Mouse (Mus musculus): ENCODE data around the gene Fto. TPM values are rescaled to one million over a fixed set of nuclear protein-coding genes. Genes with fewer than 3 reads are reported as not detected.
A peak's percentile ranks its signal among the peaks of the same experiment; 100 is the strongest.

Gene Fto
- total RNA-seq, 1 experiment = 16.8 TPM

- Histone ChIP-seq H3K9ac (ENCODE audit: insufficient read depth, low read depth, low read length, poor library complexity, severe bottlenecking) (no peak overlapping the region), H3K4me1 (ENCODE audit: control insufficient read depth in 2 of 2, insufficient read depth in 2 of 2, low read length in 2 of 2, poor library complexity in 1 of 2) (0 out of 4 replicates have a peak, but pooled peaks cover 0 to 2% of the 10 kb centered on the region in 2 experiments), H3K36me3 (ENCODE audit: control insufficient read depth, insufficient read depth, low read length, poor library complexity, severe bottlenecking) (peaks cover 2% of the 10 kb centered on the region; the same call in 1 of the 2 replicates), H3K27ac (ENCODE audit: insufficient read depth, low read depth, low read length, poor library complexity, severe bottlenecking) (no peak overlapping the region), H3K4me3 (ENCODE audit: insufficient read depth in 1 of 2, low read depth in 1 of 2, low read length in 2 of 2, poor library complexity in 1 of 2, severe bottlenecking in 1 of 2) (no peak overlapping the region), H3K9me3 (ENCODE audit: control insufficient read depth, insufficient read depth, low read depth, low read length) (no peaks in the 10 kb centered on the region)
- TF ChIP-seq ZNF384 (IDR thresholded peaks at IDR 0.05; ENCODE audit: low read depth, low read length) = no peak
- no peak for TF ChIP-seq HCFC1 (IDR thresholded peaks at IDR 0.05; ENCODE audit: borderline replicate concordance, insufficient read depth, low read length)
- no peak for TF ChIP-seq MAFK (IDR thresholded peaks at IDR 0.05; ENCODE audit: insufficient read depth, low read depth, low read length)
- TF ChIP-seq ZC3H11A (IDR thresholded peaks at IDR 0.05; ENCODE audit: borderline replicate concordance, low read depth, low read length) = no peak
- no peak for TF ChIP-seq CHD2 (IDR thresholded peaks at IDR 0.05; ENCODE audit: low read depth, low read length)
- in situ Hi-C loops (cut with MboI; ENCODE audit: low sequenced_read_pairs in 2 of 2, unreplicated experiment in 2 of 2) = no loop called here
- no peak for DNase-seq (ENCODE audit: low read depth, low spot score)
Measured at GRCm38 (mm10) chr8:91364216-91364615, 50.9 kb downstream of the Fto start.

- no peak overlapping the region for H3K9ac ChIP-seq (ENCODE audit: insufficient read depth, low read depth, low read length, poor library complexity, severe bottlenecking)
- DNase-seq (ENCODE audit: low read depth, low spot score) = peak; percentile 49
- in situ Hi-C loops (cut with MboI; ENCODE audit: low sequenced_read_pairs in 2 of 2, unreplicated experiment in 2 of 2) = no loop called here
- H3K4me3 ChIP-seq (ENCODE audit: insufficient read depth in 1 of 2, low read depth in 1 of 2, low read length in 2 of 2, poor library complexity in 1 of 2, severe bottlenecking in 1 of 2) = no peak overlapping the region
- TF ChIP-seq ZNF384 (IDR thresholded peaks at IDR 0.05; ENCODE audit: low read depth, low read length) (no peak), CHD2 (IDR thresholded peaks at IDR 0.05; ENCODE audit: low read depth, low read length) (0 out of 2 replicates have a peak, but pooled peaks have one; percentile 13), HCFC1 (IDR thresholded peaks at IDR 0.05; ENCODE audit: borderline replicate concordance, insufficient read depth, low read length) (no peak), MAFK (IDR thresholded peaks at IDR 0.05; ENCODE audit: insufficient read depth, low read depth, low read length) (no peak), ZC3H11A (IDR thresholded peaks at IDR 0.05; ENCODE audit: borderline replicate concordance, low read depth, low read length) (no peak)
- H3K27ac ChIP-seq (ENCODE audit: insufficient read depth, low read depth, low read length, poor library complexity, severe bottlenecking) = no peak overlapping the region; the same call in 1 of the 2 replicates
- 0 out of 4 replicates have a peak, but pooled peaks cover 0 to 2% of the 10 kb centered on the region in 2 experiments for H3K4me1 ChIP-seq (ENCODE audit: control insufficient read depth in 2 of 2, insufficient read depth in 2 of 2, low read length in 2 of 2, poor library complexity in 1 of 2)
- no peaks in the 10 kb centered on the region for H3K9me3 ChIP-seq (ENCODE audit: control insufficient read depth, insufficient read depth, low read depth, low read length)
- H3K36me3 ChIP-seq (ENCODE audit: control insufficient read depth, insufficient read depth, low read length, poor library complexity, severe bottlenecking) = peaks cover 2% of the 10 kb centered on the region; the same call in 1 of the 2 replicates
Measured at GRCm38 (mm10) chr8:91365804-91366203, 52.5 kb downstream of the Fto start.

- TF ChIP-seq CHD2 (IDR thresholded peaks at IDR 0.05; ENCODE audit: low read depth, low read length) (no peak), ZNF384 (IDR thresholded peaks at IDR 0.05; ENCODE audit: low read depth, low read length) (no peak), MAFK (IDR thresholded peaks at IDR 0.05; ENCODE audit: insufficient read depth, low read depth, low read length) (no peak), HCFC1 (IDR thresholded peaks at IDR 0.05; ENCODE audit: borderline replicate concordance, insufficient read depth, low read length) (no peak), ZC3H11A (IDR thresholded peaks at IDR 0.05; ENCODE audit: borderline replicate concordance, low read depth, low read length) (no peak)
- no peak for DNase-seq (ENCODE audit: low read depth, low spot score)
- H3K9me3 ChIP-seq (ENCODE audit: control insufficient read depth, insufficient read depth, low read depth, low read length) = no peaks in the 10 kb centered on the region
- H3K4me3 ChIP-seq (ENCODE audit: insufficient read depth in 1 of 2, low read depth in 1 of 2, low read length in 2 of 2, poor library complexity in 1 of 2, severe bottlenecking in 1 of 2) = no peak overlapping the region
- in situ Hi-C loops (cut with MboI; ENCODE audit: low sequenced_read_pairs in 2 of 2, unreplicated experiment in 2 of 2) = no loop called here
- 0 out of 4 replicates have a peak, but pooled peaks cover 3% of the 10 kb centered on the region in 2 experiments for H3K4me1 ChIP-seq (ENCODE audit: control insufficient read depth in 2 of 2, insufficient read depth in 2 of 2, low read length in 2 of 2, poor library complexity in 1 of 2)
- H3K36me3 ChIP-seq (ENCODE audit: control insufficient read depth, insufficient read depth, low read length, poor library complexity, severe bottlenecking) = peaks cover 2% of the 10 kb centered on the region; the same call in 1 of the 2 replicates
- H3K9ac ChIP-seq (ENCODE audit: insufficient read depth, low read depth, low read length, poor library complexity, severe bottlenecking) = no peak overlapping the region
- no peak overlapping the region for H3K27ac ChIP-seq (ENCODE audit: insufficient read depth, low read depth, low read length, poor library complexity, severe bottlenecking)
Measured at GRCm38 (mm10) chr8:91370899-91371298, 57.6 kb downstream of the Fto start.

GRCm38 (mm10) chr8:91371995-91372394 is 58.7 kb downstream of the Fto start:
- no peak for TF ChIP-seq ZC3H11A (IDR thresholded peaks at IDR 0.05; ENCODE audit: borderline replicate concordance, low read depth, low read length)
- no peak for TF ChIP-seq ZNF384 (IDR thresholded peaks at IDR 0.05; ENCODE audit: low read depth, low read length)
- no peak for TF ChIP-seq MAFK (IDR thresholded peaks at IDR 0.05; ENCODE audit: insufficient read depth, low read depth, low read length)
- TF ChIP-seq HCFC1 (IDR thresholded peaks at IDR 0.05; ENCODE audit: borderline replicate concordance, insufficient read depth, low read length) = no peak
- TF ChIP-seq CHD2 (IDR thresholded peaks at IDR 0.05; ENCODE audit: low read depth, low read length) = no peak
- no peak overlapping the region for H3K4me3 ChIP-seq (ENCODE audit: insufficient read depth in 1 of 2, low read depth in 1 of 2, low read length in 2 of 2, poor library complexity in 1 of 2, severe bottlenecking in 1 of 2)
- no peak for DNase-seq (ENCODE audit: low read depth, low spot score)
- H3K4me1 ChIP-seq (ENCODE audit: control insufficient read depth in 2 of 2, insufficient read depth in 2 of 2, low read length in 2 of 2, poor library complexity in 1 of 2) = peaks cover 3 to 5% of the 10 kb centered on the region in 2 experiments; a peak in 1 of 4 replicates
- H3K9ac ChIP-seq (ENCODE audit: insufficient read depth, low read depth, low read length, poor library complexity, severe bottlenecking) = no peak overlapping the region
- in situ Hi-C loops (cut with MboI; ENCODE audit: low sequenced_read_pairs in 2 of 2, unreplicated experiment in 2 of 2) = no loop called here
- no peak overlapping the region for H3K27ac ChIP-seq (ENCODE audit: insufficient read depth, low read depth, low read length, poor library complexity, severe bottlenecking)
- no peaks in the 10 kb centered on the region for H3K9me3 ChIP-seq (ENCODE audit: control insufficient read depth, insufficient read depth, low read depth, low read length)
- peaks cover 2% of the 10 kb centered on the region; the same call in 1 of the 2 replicates for H3K36me3 ChIP-seq (ENCODE audit: control insufficient read depth, insufficient read depth, low read length, poor library complexity, severe bottlenecking)
